Mouse (Mus musculus): ENCODE data around the gene Specc1.

- TF ChIP-seq USF1 (IDR thresholded peaks at IDR 0.05; ENCODE audit: low read depth): no peak
- TF ChIP-seq POLR2A (IDR thresholded peaks at IDR 0.05; ENCODE audit: insufficient read length, low read depth): no peak
Measured at GRCm38 (mm10) chr11:61968875-61969274, 12.3 kb downstream of the Specc1 start.

Measured in myocyte (in vitro differentiated cells).